Mouse (Mus musculus) heart, embryonic 14.5 days (tissue): ENCODE data around the gene Scnm1. TPM values are rescaled to one million over a fixed set of nuclear protein-coding genes. Genes with fewer than 3 reads are reported as not detected.
A peak's percentile ranks its signal among the peaks of the same experiment; 100 is the strongest.
"Not testable (repeated sequence)": the region's sequence is repeated elsewhere in the genome, so short reads cannot be mapped to it uniquely, and the experiment has no call there.

Experiments used
- ATAC-seq: fragments of 200-750 bp; cut with Nextera tagmentation; 2 replicates; pipeline ENCODE4 v1.8.0; 2017; ENCODE audit warnings: low read depth, moderate TSS enrichment; ENCODE audit not compliant: insufficient number of reproducible peaks, insufficient read depth, low FRiP score
- H3K27ac ChIP-seq, 2 experiments: fragments of 200-500 bp in 1 of 2; fragments of 300-500 bp in 1 of 2; sonication (generic) in 1 of 2; replicated peaks in 1 of 2; 2 replicates each; pipeline ENCODE4 v1.5.1; 2012 to 2014; ENCODE audit warnings: low read depth in 2 of 2, low read length in 2 of 2, control low read depth in 1 of 2, mild to moderate bottlenecking in 1 of 2, mixed read lengths in 1 of 2; ENCODE audit not compliant: control insufficient read depth in 1 of 2, insufficient read depth in 1 of 2
- H3K27me3 ChIP-seq: fragments of 300-500 bp; sonication (generic); 2 replicates; pipeline ENCODE4 v1.6.1; 2014; ENCODE audit warnings: mild to moderate bottlenecking, low read length, control low read depth; ENCODE audit not compliant: control insufficient read depth, insufficient read depth
- H3K36me3 ChIP-seq: fragments of 300-500 bp; sonication (generic); 2 replicates; pipeline ENCODE4 v1.6.1; 2014; ENCODE audit warnings: mild to moderate bottlenecking, control low read depth, low read length, mixed read lengths; ENCODE audit not compliant: control insufficient read depth, insufficient read depth
- H3K4me1 ChIP-seq, 2 experiments: fragments of 200-500 bp in 1 of 2; fragments of 300-500 bp in 1 of 2; sonication (generic) in 1 of 2; 2 replicates each; pipeline ENCODE4 v1.6.1; 2012 to 2014; ENCODE audit warnings: low read length in 2 of 2, control low read depth in 1 of 2, mixed read lengths in 1 of 2; ENCODE audit not compliant: control insufficient read depth in 2 of 2, insufficient read depth in 2 of 2
- H3K4me2 ChIP-seq: fragments of 300-500 bp; sonication (generic); 2 replicates; pipeline ENCODE4 v1.6.1; 2014; ENCODE audit warnings: mild to moderate bottlenecking, low read length
- H3K4me3 ChIP-seq, 2 experiments: fragments of 200-500 bp in 1 of 2; fragments of 300-500 bp in 1 of 2; sonication (generic) in 1 of 2; 2 replicates each; pipeline ENCODE4 v1.5.1; 2012 to 2014; ENCODE audit warnings: low read length in 2 of 2, mild to moderate bottlenecking in 2 of 2, control low read depth in 1 of 2, low read depth in 1 of 2, moderate library complexity in 1 of 2; ENCODE audit not compliant: control insufficient read depth in 1 of 2, insufficient read depth in 1 of 2
- H3K9ac ChIP-seq: fragments of 300-500 bp; sonication (generic); 2 replicates; pipeline ENCODE4 v1.6.1; 2014; ENCODE audit warnings: mild to moderate bottlenecking, low read length
- H3K9me3 ChIP-seq: fragments of 300-500 bp; sonication (generic); 2 replicates; pipeline ENCODE4 v1.6.1; 2016; ENCODE audit warnings: low read length, control low read depth; ENCODE audit not compliant: control insufficient read depth
- WGBS: fragments of 180-500 bp; shearing (Covaris S2); extraction: QIAGEN DNeasy Blood & Tissue Kit; methylation state at CpG from one replicate; pipeline ENCODE4 v1.1.7; 2014; 5-methylcytosine and 5-hydroxymethylcytosine counted together
- polyA plus RNA-seq: library from polyadenylated mRNA; unstranded; fragments of >200 nt; fragmentation: Nextera tagmentation; extraction: Ambion mirVana; gene quantifications from 2 replicates; pipeline ENCODE4 v1.2.1, GENCODE M21; 2014

Scnm1 gene
- polyA plus RNA-seq, 1 experiment from 2014 or later, result 58.7 TPM

GRCm38 (mm10) chr3:95135433-95136052, 1.7 kb upstream of the Scnm1 start:
- H3K36me3 ChIP-seq, result peaks cover 20% of the 10 kb centered on the region; the same call in 1 of the 2 replicates
- WGBS, result 74% methylated on average over 7 of the region's 7 CpGs
- no peaks in the 10 kb centered on the region for H3K27me3 ChIP-seq
- ATAC-seq, result no peak
- H3K27ac ChIP-seq, result no peak overlapping the region
- H3K4me3 ChIP-seq, result peak overlapping the region in 1 of 2 experiments; percentile 35; a peak in 1 of 4 replicates
- H3K4me2 ChIP-seq, result peak overlapping the region; percentile 70
- no peak overlapping the region for H3K9ac ChIP-seq
- no peaks in the 10 kb centered on the region for H3K9me3 ChIP-seq
- peaks cover 5 to 17% of the 10 kb centered on the region in 2 experiments for H3K4me1 ChIP-seq

- no peak for ATAC-seq
- no peaks in the 10 kb centered on the region for H3K27me3 ChIP-seq
- H3K27ac ChIP-seq, result peak overlapping the region in 1 of 2 experiments; percentile 33; a peak in 1 of 4 replicates
- peak overlapping the region; percentile 27 to 35 for H3K4me3 ChIP-seq
- H3K9ac ChIP-seq, result peak overlapping the region; percentile 59
- H3K36me3 ChIP-seq, result peaks cover 19% of the 10 kb centered on the region
- 18% methylated on average over 6 of the region's 6 CpGs for WGBS
- H3K4me2 ChIP-seq, result peak overlapping the region; percentile 70
- no peaks in the 10 kb centered on the region for H3K9me3 ChIP-seq
- H3K4me1 ChIP-seq, result peaks cover 5 to 17% of the 10 kb centered on the region in 2 experiments
These were observed 1.2 kb upstream of the Scnm1 start for GRCm38 (mm10) chr3:95135023-95135422.

- H3K4me1 ChIP-seq, result peaks cover 5 to 17% of the 10 kb centered on the region in 2 experiments
- H3K4me2 ChIP-seq, result peak overlapping the region; percentile 80; the same call in 1 of the 2 replicates
- peak; percentile 32 for ATAC-seq
- not testable (repeated sequence) for H3K9me3 ChIP-seq, H3K27ac ChIP-seq, H3K9ac ChIP-seq, H3K27me3 ChIP-seq
- peak overlapping the region in 1 of 2 experiments; percentile 61; a peak in 2 of 4 replicates for H3K4me3 ChIP-seq
- H3K36me3 ChIP-seq, result peaks cover 28% of the 10 kb centered on the region
- no CpG with 5 or more reads among the region's 12 CpGs for WGBS
These were observed 322 bp upstream of the Scnm1 start for GRCm38 (mm10) chr3:95134133-95134532.

- H3K27me3 ChIP-seq, result no peaks in the 10 kb centered on the region
- ATAC-seq, result no peak
- H3K36me3 ChIP-seq, result peaks cover 33% of the 10 kb centered on the region
- peaks cover 5 to 17% of the 10 kb centered on the region in 2 experiments for H3K4me1 ChIP-seq
- no peaks in the 10 kb centered on the region for H3K9me3 ChIP-seq
- peak overlapping the region; percentile 89 for H3K9ac ChIP-seq
- peak overlapping the region; percentile 80 for H3K4me2 ChIP-seq
- peak overlapping the region; percentile 68 to 69; a peak in 3 of 4 replicates for H3K27ac ChIP-seq
- H3K4me3 ChIP-seq, result peak overlapping the region; percentile 61 to 66
- WGBS, result 51% methylated on average over 11 of the region's 11 CpGs
These were observed 635 bp downstream of the Scnm1 start for GRCm38 (mm10) chr3:95133176-95133575.

- H3K27me3 ChIP-seq, ATAC-seq, H3K4me2 ChIP-seq, H3K9ac ChIP-seq, H3K4me3 ChIP-seq, H3K9me3 ChIP-seq, H3K27ac ChIP-seq: not testable (repeated sequence)
- Histone ChIP-seq H3K4me1 (peaks cover 5 to 17% of the 10 kb centered on the region in 2 experiments), H3K36me3 (peaks cover 33% of the 10 kb centered on the region)
- WGBS, result 75% methylated on average over 2 of the region's 2 CpGs
These were observed 1.4 kb downstream of the Scnm1 start for GRCm38 (mm10) chr3:95132389-95132788.

DNA sequence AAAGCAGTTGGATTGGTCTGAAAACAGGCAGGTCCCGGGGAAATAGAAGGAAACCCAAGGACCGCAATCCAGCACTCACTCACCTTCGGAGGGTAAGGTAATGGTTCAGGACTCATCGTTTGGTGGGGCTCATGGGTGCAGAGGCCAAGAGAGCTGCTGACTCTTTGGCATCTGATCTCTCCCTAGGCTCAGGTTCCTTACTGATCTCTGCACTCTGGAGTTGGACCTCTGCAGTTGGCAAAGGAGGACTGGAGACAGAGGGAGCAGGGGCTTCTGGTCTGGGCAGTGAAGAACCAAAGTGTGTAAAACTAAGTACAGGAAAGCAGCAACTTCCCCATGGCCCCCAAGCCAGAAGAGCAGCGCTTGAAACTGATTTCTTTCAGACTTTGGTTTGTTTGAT, 3.7 kb downstream of the Scnm1 start:
- H3K36me3 ChIP-seq, result peaks cover 33% of the 10 kb centered on the region
- no peak overlapping the region for H3K4me3 ChIP-seq
- no peak overlapping the region for H3K9ac ChIP-seq
- no peaks in the 10 kb centered on the region for H3K9me3 ChIP-seq
- no peak overlapping the region for H3K27ac ChIP-seq
- H3K4me2 ChIP-seq, result no peak overlapping the region
- no peaks in the 10 kb centered on the region for H3K27me3 ChIP-seq
- H3K4me1 ChIP-seq, result peaks cover 9 to 12% of the 10 kb centered on the region in 2 experiments
- WGBS, result 87% methylated on average over 5 of the region's 5 CpGs
- ATAC-seq, result no peak

GRCm38 (mm10) chr3:95129226-95129651, 4.6 kb downstream of the Scnm1 start:
- no peak overlapping the region for H3K27ac ChIP-seq
- WGBS, result 63% methylated on average over 6 of the region's 6 CpGs

More at GRCm38 (mm10) chr3:95129226-95129651, 4.6 kb downstream of the Scnm1 start:
- H3K4me1 ChIP-seq, result peaks cover 18% of the 10 kb centered on the region in 2 experiments
- H3K9ac ChIP-seq, result no peak overlapping the region
- H3K4me3 ChIP-seq, result no peak overlapping the region
- H3K9me3 ChIP-seq, result no peaks in the 10 kb centered on the region
- ATAC-seq, result no peak
- H3K36me3 ChIP-seq, result peaks cover 33% of the 10 kb centered on the region
- no peak overlapping the region for H3K4me2 ChIP-seq
- no peaks in the 10 kb centered on the region for H3K27me3 ChIP-seq
